Mouse (Mus musculus): ENCODE results near the gene Popdc2.

- TF ChIP-seq CTCF (IDR thresholded peaks at IDR 0.05; ENCODE audit: low read depth, low read length) (no peak), POLR2A (IDR thresholded peaks at IDR 0.05; ENCODE audit: extremely low read depth, insufficient read depth, low read length) (0 out of 2 replicates have a peak, but pooled peaks have one; percentile 35)
Observed at GRCm38 (mm10) chr16:38346529-38347325, 15.3 kb upstream of the Popdc2 start, which contains the start of the genes Cox17 and Gm21987.
